Mouse (Mus musculus) urinary bladder, adult 18-20 months (tissue): ENCODE data around the gene Fat4.

Source experiments
- DNase-seq, 2 experiments: peaks; one replicate each; pipeline ENCODE4 v3.0.0; 2022; ENCODE audit warnings: low spot score in 2 of 2, mixed read lengths in 2 of 2

Gene Fat4

DNA sequence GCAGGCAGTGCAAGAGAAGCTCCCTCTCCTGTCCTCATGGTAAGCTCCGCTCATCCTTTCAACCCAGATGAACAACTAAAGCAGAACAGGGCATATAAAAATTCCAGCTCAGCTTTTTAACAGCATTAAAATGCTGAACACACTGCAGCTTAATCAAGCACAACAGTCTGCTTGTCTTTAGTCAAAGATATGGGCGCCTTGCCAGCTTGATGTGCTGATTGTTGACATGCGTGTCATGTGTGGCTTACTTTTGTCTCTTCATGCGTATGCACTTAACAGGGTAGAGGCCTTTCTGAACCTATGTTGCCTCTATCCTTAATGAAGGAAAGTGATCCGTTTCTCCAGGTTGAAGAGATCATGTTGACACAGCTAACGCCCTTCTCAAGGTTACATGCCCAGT, 75.6 kb downstream of the Fat4 start:
- no peak for DNase-seq

DNA sequence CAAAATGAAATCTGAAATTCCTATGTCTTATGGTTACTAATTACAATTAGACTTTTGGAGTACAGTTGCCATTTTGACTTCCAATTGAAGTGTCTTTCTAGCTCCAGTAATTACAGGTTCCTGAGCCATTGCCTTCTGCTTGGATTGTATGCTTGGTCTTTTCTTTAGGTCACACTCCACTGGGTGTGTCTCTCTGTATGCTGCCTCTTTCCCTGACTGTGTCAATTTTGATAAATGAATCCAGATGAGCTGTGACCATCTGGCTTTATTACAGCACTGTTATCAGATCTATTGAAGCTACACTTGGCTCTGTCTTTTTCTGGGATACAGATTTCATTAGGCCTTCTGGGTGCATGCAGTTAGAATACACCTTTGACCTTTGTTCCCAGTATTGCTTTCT, 80.7 kb downstream of the Fat4 start:
- DNase-seq, result no peak

DNA sequence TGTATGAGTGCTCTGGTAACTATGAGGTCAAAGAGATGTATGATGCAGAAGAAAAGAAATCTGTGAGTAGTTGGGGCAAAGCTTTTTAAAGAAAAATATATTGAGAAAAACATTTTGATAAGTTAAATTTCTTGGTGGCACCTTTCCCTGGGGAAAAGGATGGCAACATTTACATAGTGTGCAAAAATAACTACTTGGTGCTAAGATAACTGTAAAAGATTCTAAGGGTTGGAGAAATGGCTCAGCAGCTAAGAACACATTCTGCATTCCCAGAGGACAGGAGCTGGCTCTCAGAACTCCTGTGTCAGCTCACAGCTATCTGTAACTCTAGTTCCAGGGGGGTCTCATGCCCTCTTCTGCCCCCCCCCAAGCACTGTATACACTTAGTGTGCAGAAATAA, 99.6 kb downstream of the Fat4 start:
- no peak for DNase-seq

DNA sequence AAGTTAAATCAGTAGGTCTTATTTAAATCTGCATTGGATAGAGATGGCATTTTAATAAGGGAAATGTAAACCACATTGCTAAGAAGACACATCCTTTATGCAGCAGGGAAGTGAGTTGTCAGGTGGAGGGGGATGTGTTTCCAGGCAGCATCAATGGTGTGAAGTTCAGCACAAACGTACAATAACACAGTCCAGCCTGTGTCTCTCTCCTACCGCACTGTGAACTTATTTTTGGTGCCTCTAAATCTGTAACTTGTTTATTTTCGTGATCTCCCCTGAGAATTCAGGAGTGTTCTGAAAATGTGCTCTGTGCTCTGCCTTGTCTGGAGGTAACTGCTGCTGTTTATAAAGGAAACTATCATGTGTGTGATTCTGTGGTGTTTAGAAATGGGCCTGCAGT, 102.4 kb downstream of the Fat4 start:
- DNase-seq, result no peak

DNA sequence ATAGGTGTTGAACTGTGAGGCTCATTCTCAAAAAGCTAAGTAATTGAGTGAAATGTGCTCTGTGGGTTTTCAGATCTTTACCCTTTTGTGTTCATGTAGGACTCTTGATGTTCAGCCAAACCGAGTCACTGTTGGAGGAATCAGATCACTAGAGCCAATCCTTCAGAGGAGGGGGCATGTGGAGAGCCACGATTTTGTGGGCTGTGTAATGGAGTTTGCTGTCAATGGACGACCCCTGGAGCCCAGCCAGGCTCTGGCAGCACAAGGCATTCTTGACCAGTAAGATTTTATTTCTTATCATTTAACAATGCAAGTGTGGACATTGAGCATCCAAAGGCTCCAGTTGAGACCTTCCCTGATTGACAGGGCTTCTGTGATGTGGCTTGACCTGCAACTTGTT, 113.3 kb downstream of the Fat4 start:
- DNase-seq, result no peak

DNA sequence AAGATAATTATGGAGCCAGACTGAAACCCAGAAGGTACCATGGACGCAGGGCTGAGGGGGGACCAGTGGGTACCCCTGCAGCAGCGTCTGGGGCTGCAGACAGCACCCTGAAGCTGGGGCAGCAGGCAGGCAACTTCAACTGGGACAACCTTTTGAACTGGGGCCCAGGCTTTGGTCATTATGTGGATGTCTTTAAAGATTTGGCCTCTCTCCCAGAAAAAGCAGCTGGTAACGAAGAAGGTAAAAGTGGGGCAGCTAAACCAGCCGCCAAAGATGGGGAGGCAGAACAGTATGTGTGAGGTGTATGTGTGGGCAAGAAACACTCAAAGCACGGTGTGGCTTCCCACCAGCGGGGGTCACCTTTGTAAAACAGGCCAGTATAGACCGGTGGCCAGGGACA, 123.8 kb downstream of the Fat4 start:
- DNase-seq, result no peak

DNA sequence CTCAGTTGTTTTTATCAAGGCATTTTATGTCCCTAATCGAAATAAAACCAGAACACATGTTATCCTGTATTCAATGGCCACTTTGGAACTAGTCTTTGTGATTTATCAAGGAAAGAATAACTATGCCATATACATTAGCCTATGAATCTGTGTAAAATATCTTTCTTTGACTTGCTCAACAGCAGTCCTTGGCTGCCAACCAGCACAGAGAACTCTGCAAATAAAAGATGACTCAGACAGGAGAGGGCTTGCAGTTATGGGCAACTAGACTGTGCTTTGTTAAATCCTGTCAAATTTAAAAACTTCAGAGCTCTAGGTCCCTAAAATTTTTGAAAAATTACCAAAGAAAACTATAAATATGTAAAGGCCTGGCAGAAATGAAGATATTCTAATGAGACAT, 130.9 kb downstream of the Fat4 start:
- DNase-seq, result no peak

DNA sequence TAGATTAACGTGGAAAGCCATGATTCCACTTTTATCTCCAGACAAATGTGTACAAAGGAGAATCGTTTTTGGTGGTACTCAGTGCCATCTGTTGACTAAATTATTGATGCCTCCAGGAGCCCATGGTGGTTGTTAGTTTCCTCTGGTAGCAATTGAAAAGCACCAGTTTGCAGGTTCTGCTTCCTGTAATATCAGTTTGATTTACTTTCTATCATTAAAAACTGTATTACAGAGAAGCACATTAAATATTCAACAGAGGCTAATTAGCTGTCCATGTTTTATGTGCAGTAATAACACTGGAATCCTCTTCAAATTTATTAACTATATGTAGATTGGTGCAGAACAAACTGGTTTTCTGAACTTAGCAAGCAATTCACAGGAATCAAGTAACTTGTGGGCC, 149.4 kb downstream of the Fat4 start:
- no peak for DNase-seq

DNA sequence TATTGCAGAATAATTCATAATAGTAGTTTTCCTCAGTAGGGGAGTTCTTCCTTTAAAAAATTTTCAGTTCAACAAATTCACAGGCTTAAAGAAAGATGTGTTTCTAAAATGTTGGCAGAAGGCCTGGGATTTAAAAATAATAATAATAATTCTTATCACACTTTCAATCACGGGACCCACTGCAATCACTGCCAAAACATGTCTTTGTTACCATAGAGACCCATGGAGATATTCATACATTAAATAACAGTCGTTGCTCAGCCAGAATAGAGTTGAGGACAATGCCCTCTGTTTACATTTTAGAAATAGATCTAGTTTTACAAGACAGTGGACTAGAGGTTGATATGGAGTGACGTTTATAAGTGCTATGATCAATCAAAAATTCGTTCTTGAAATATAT, 159.7 kb downstream of the Fat4 start:
- no peak for DNase-seq

DNA sequence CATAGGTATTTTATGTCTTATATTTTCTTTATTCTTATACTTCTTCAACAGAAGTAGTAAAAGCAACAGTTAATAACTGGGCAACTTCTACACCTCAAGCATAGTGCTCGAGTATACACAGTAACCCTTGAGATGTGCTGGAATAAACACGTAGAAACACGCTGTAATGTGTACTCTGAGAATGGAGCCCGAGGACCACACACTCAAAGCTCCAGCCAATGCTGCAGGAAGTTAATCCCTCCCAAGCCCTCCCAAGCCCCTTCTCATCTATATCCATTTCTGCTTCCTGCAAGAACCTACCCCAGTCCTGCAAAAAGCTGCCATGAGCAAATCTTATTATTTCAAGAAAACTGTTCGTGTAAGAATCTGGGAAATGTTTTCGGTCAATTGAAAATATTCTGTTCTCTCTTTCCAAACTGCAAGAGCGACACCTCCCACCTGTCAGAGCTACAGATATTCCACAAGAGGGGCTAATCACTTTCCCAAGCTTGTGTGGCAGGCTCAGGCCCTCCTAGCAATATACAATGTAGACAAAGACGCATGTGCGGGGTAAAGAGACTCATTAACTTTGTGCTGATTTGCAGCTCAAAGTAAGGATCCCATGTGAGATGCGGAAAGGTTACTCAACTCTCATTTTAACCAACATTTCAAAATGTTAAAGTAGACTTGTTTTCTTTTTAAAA, 161.0 kb downstream of the Fat4 start:
- DNase-seq, result no peak

DNA sequence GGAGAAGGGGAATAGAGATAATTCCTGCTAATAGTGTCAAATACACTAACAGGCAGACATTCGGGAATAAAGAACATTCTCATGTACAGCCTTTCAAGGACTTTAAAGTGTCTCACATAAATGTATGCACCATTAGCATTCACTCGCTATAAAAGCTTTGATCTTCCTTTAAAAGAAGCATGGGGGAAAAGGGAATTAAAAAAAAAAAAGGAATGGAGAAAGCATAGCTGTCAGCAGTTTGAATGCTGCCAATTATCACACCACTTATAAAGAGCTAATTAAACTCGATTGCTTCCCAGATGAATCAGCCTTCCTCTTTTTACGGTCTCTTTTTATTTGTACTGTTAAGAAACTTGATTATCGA, 161.5 kb downstream of the Fat4 start:
- no peak for DNase-seq

DNA sequence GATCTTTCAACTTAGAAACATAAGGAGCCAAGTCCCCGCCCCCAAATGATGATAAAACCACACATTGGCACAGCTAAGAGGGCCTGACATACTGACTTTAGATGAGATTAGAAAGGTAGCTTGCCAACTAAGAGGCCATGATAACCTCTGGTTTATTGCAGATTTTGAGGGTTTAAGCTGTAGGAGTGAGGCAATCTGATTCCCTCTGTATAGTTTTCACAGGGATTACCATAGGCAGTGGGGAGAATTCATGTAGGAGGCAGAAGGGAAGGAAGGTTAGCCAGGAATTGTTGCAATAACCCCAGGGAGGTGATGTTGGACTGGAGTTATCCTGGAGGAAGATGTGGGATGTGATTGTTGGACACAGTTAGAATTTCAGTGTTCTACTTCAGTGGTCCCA, 163.4 kb downstream of the Fat4 start:
- no peak for DNase-seq

DNA sequence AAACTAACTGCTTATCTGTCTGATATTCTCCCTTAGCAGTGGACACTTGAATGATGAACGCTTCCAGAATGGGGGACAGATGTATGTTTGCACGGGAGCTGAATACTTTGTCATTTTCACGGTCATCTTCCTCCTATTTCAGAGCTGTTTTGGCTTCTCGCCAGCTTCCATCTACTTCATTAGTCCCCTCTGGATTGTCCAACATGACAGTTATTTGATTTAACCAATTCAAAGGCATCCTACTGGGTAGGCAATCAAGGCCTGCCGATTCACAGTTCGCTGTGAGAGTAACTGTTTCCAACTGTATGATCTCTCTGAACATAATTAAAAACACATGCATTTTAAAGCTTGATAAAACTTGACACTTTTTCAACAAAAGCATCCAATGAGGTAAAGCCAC, 166.3 kb downstream of the Fat4 start:
- DNase-seq, result no peak
